Mouse (Mus musculus): Measurements from ENCODE around the gene Sox6.

DNA sequence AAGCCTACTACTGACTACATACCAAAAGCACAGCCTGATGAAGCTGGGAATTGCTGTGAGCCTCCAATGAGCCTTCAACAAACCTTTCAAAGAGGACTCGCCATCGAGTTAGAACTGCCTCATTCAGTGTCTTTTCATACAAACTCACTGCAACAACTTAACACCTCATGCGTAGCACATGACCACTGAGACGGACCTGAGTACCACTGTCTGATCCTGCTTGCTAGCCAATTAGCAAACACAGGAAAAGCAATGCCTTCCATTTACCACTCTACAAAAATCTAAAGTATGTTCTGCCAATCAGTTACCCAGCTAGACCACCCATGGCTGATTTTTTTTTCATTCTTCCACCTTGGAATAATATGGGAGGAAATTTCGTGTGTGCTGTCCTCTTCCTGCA, 414.1 kb downstream of the Sox6 start:
- TF ChIP-seq POLR2A (IDR thresholded peaks at IDR 0.05; ENCODE audit: low read depth, low read length) (no peak), CTCF (conservative IDR thresholded peaks at IDR 0.05 in 1 of 2, IDR thresholded peaks at IDR 0.05 in 1 of 2; ENCODE audit: low read depth in 2 of 2, low read length in 2 of 2) (no peak), IRF4 (IDR thresholded peaks at IDR 0.05; ENCODE audit: low read depth, low read length) (no peak), SMC3 (IDR thresholded peaks at IDR 0.05; ENCODE audit: low read depth, low read length) (no peak), HCFC1 (IDR thresholded peaks at IDR 0.05; ENCODE audit: low read depth, low read length) (no peak)
